In genomic region chr8:84185117-84185516, GRCm38 (mm10) we compare ENCODE assay signal across 8 mouse cellular contexts. TPM values are rescaled to one million over a fixed set of nuclear protein-coding genes. Genes with fewer than 3 reads are reported as not detected.
A peak's percentile ranks its signal among the peaks of the same experiment; 100 is the strongest.
DNase-seq lines count a peak whose midpoint lies in the region; ATAC-seq lines count a peak whose summit lies in the region.
"Had no signal": no experiment of that assay in that cellular context is flagged by ENCODE, and none has a peak within 500 bp of the region (broad histone marks: within the 10 kb centered on the region; RNA-seq: fewer than 3 reads in every experiment).

Nanos3 (minus strand) TSS chr8:84185217.

- H3K4me3 ChIP-seq in lung, embryonic 16.5 days (ENCODE audit: low read length): peak within 1 kb of the TSS; percentile 84
- peak within 1 kb of the TSS; percentile 82 for H3K4me3 ChIP-seq in forebrain, embryonic 11.5 days (ENCODE audit: low read depth, low read length)
- H3K4me3 ChIP-seq in limb, embryonic 12.5 days (replicated peaks): peak within 1 kb of the TSS; percentile 88
- peak within 1 kb of the TSS; percentile 74 for H3K4me3 ChIP-seq in stomach, embryonic 14.5 days (ENCODE audit: low read depth, low read length)

- H3K4me1 ChIP-seq in lung, embryonic 16.5 days (replicated peaks; ENCODE audit: control insufficient read depth, insufficient read depth, low read length): peaks cover 35% of the 10 kb centered on the region
- H3K4me1 ChIP-seq in forebrain, embryonic 11.5 days (replicated peaks; ENCODE audit: control insufficient read depth, insufficient read depth, low read length): peaks cover 19% of the 10 kb centered on the region
- peaks cover 43% of the 10 kb centered on the region for H3K4me1 ChIP-seq in limb, embryonic 12.5 days (replicated peaks)
- H3K4me1 ChIP-seq in stomach, embryonic 14.5 days (ENCODE audit: control insufficient read depth, insufficient read depth, low read length): peaks cover 32% of the 10 kb centered on the region

- H3K4me2 ChIP-seq in lung, embryonic 16.5 days (ENCODE audit: low read depth, low read length): peak within 1 kb of the TSS; percentile 90
- peak within 1 kb of the TSS; percentile 67 for H3K4me2 ChIP-seq in forebrain, embryonic 11.5 days (ENCODE audit: low read depth, low read length, severe bottlenecking)
- H3K4me2 ChIP-seq in limb, embryonic 12.5 days: peak within 1 kb of the TSS; percentile 83
- peak within 1 kb of the TSS; percentile 73 for H3K4me2 ChIP-seq in stomach, embryonic 14.5 days (replicated peaks; ENCODE audit: low read depth, low read length)

- ATAC-seq in lung, embryonic 16.5 days (ENCODE audit: low read depth): no peak
- no peak for ATAC-seq in forebrain, embryonic 11.5 days (replicated peaks; ENCODE audit: low FRiP score)
- no peak for ATAC-seq in limb, embryonic 12.5 days (ENCODE audit: insufficient number of reproducible peaks, insufficient read depth, low FRiP score, low TSS enrichment, low read depth)
- no peak for ATAC-seq in stomach, embryonic 14.5 days (ENCODE audit: insufficient number of reproducible peaks, insufficient read depth, low FRiP score, low read depth)

- 95% methylated on average over 7 of the region's 7 CpGs for WGBS in lung, embryonic 16.5 days
- 92% methylated on average over 7 of the region's 7 CpGs for WGBS in forebrain, embryonic 11.5 days
- WGBS in limb, embryonic 12.5 days: 93% methylated on average over 7 of the region's 7 CpGs
- WGBS in stomach, embryonic 14.5 days: 93% methylated on average over 7 of the region's 7 CpGs

- no peaks in the 10 kb centered on the region for H3K36me3 ChIP-seq in lung, embryonic 16.5 days (ENCODE audit: control insufficient read depth, insufficient read depth, low read length)
- no peaks in the 10 kb centered on the region for H3K36me3 ChIP-seq in forebrain, embryonic 11.5 days (ENCODE audit: control insufficient read depth, insufficient read depth, low read length)
- H3K36me3 ChIP-seq in limb, embryonic 12.5 days: no peaks in the 10 kb centered on the region
- no peaks in the 10 kb centered on the region for H3K36me3 ChIP-seq in stomach, embryonic 14.5 days (ENCODE audit: control insufficient read depth, insufficient read depth, low read length)

- H3K9me3 ChIP-seq in lung, embryonic 16.5 days (ENCODE audit: control insufficient read depth, low read length): peaks cover 2% of the 10 kb centered on the region; the same call in 1 of the 2 replicates
- no peaks in the 10 kb centered on the region for H3K9me3 ChIP-seq in forebrain, embryonic 11.5 days (ENCODE audit: control insufficient read depth, low read length)
- no peaks in the 10 kb centered on the region for H3K9me3 ChIP-seq in limb, embryonic 12.5 days
- no peaks in the 10 kb centered on the region for H3K9me3 ChIP-seq in stomach, embryonic 14.5 days (ENCODE audit: control insufficient read depth, low read depth, low read length)

- intact Hi-C loops in left cerebral cortex, postnatal 14 days (cut with DNase I): loop anchor here (5.0 to 10.0 kb wide), 2 partner anchors 107 to 170 kb away; no protein-coding TSS in a partner anchor

- H3K27me3 ChIP-seq in lung, embryonic 16.5 days (ENCODE audit: control insufficient read depth, insufficient read depth, low read depth, low read length): no peaks in the 10 kb centered on the region
- H3K27me3 ChIP-seq in forebrain, embryonic 11.5 days (ENCODE audit: control insufficient read depth, insufficient read depth, low read length): no peaks in the 10 kb centered on the region
- H3K27me3 ChIP-seq in limb, embryonic 12.5 days: no peaks in the 10 kb centered on the region
- H3K27me3 ChIP-seq in stomach, embryonic 14.5 days (ENCODE audit: control insufficient read depth, insufficient read depth, low read length): no peaks in the 10 kb centered on the region

- H3K9ac ChIP-seq in lung, embryonic 16.5 days (ENCODE audit: low read length): peak within 1 kb of the TSS; percentile 96
- peak within 1 kb of the TSS; percentile 100 for H3K9ac ChIP-seq in forebrain, embryonic 11.5 days (ENCODE audit: low read length)
- peak within 1 kb of the TSS; percentile 99 for H3K9ac ChIP-seq in limb, embryonic 12.5 days (replicated peaks)
- peak within 1 kb of the TSS; percentile 81 for H3K9ac ChIP-seq in stomach, embryonic 14.5 days (replicated peaks; ENCODE audit: low read depth, low read length)

- no peak for DNase-seq in lung, postnatal 14 days
- DNase-seq in forebrain, embryonic 11.5 days (ENCODE audit: low spot score): no peak
- no peak for DNase-seq in left cerebral cortex, adult 11 months (ENCODE audit: low spot score)
- no peak for DNase-seq in left cerebral cortex, postnatal 14 days (ENCODE audit: low spot score in 2 of 2)
- DNase-seq: gastrocnemius, postnatal 14 days had no signal

- peak within 1 kb of the TSS; percentile 88 for H3K27ac ChIP-seq in lung, embryonic 16.5 days (ENCODE audit: low read length)
- H3K27ac ChIP-seq in forebrain, embryonic 11.5 days (ENCODE audit: low read depth, low read length): peak within 1 kb of the TSS; percentile 83
- peak within 1 kb of the TSS; percentile 97 for H3K27ac ChIP-seq in limb, embryonic 12.5 days
- H3K27ac ChIP-seq in stomach, embryonic 14.5 days (ENCODE audit: low read length): peak within 1 kb of the TSS; percentile 84

RNA-seq across cellular contexts. Expression of gene Nanos3, which starts in this region (rescaled TPM):
- polyA plus RNA-seq in lung, embryonic 16.5 days (2015; fragmentation: Nextera tagmentation; extraction: Ambion mirVana): 1.2 and 3.5 TPM in 2 replicates
- 2.9 and 5.0 TPM in 2 replicates for polyA plus RNA-seq in forebrain, embryonic 11.5 days (2014; fragmentation: Nextera tagmentation; extraction: Ambion mirVana)
- polyA plus RNA-seq in limb, embryonic 12.5 days (2016; fragmentation: Nextera tagmentation; extraction: Ambion mirVana): 3.3 and 5.5 TPM in 2 replicates
- 3.3 and 5.0 TPM in 2 replicates for polyA plus RNA-seq in stomach, embryonic 14.5 days (2014; fragmentation: Nextera tagmentation; extraction: Ambion mirVana)
- 1 to 10 TPM; 2.7 to 4.6 TPM for total RNA-seq in left cerebral cortex, postnatal 14 days (2021)
